Mouse (Mus musculus) heart, adult 9 months (tissue): Measurements from ENCODE around the gene Aldoart2.
"Not testable (repeated sequence)": the region's sequence is repeated elsewhere in the genome, so short reads cannot be mapped to it uniquely, and the experiment has no call there.

Experiments used
- DNase-seq, 2 experiments: peaks; one replicate each; pipeline ENCODE4 v3.0.0; 2022; ENCODE audit warnings: low spot score in 2 of 2

Aldoart2 gene

DNA sequence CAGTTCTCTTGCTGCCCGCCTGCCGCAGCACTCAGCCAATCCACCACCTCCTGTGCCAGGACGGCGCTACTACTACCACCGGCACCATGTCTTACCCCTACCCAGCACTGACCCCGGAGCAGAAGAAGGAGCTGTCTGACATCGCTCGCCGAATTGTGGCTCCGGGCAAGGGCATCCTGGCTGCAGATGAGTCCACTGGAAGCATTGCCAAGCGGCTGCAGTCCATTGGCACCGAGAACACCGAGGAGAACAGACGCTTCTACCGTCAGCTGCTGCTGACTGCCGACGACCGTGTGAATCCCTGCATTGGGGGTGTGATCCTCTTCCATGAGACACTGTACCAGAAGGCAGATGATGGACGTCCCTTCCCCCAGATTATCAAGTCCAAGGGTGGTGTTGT is at the start of gene Aldoart2:
Gene Aldoart2, plus strand, starts transcription at position 34 of the 400 bp plus-strand sequence.
- no peak for DNase-seq

DNA sequence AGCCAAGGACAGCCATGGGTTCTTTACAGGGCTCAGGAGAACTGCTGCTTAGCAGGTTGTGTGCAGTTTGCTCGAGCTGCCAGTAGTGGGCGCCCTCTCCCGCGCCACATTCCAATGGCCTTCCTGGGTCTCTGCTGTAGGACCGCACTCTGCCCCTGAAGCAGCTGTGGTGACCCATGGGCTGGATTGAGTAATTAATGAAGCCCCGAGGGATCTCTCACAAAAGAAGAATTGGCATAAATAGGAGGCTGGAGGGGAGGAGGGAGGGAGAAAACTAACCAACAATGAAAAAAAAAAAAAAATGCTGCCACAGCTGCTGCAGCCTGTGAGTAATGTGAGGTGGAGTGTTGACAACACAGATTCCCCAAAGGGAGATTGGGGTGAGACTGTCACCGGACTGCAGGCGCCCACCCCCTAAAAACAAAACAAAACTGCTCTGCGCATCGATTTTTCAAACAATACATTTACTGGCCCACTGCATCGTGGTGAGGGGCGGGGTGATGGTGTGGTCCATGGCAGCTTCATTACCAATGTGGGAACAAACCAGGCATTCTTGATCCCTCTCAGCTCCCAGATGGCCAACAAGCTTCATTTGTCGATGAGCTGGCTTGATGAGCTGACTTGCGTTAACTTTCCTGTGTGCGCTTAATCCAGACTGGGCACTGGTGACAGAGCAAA is 46.8 kb upstream of the Aldoart2 start:
- peak; percentile 41 to 49 for DNase-seq

DNA sequence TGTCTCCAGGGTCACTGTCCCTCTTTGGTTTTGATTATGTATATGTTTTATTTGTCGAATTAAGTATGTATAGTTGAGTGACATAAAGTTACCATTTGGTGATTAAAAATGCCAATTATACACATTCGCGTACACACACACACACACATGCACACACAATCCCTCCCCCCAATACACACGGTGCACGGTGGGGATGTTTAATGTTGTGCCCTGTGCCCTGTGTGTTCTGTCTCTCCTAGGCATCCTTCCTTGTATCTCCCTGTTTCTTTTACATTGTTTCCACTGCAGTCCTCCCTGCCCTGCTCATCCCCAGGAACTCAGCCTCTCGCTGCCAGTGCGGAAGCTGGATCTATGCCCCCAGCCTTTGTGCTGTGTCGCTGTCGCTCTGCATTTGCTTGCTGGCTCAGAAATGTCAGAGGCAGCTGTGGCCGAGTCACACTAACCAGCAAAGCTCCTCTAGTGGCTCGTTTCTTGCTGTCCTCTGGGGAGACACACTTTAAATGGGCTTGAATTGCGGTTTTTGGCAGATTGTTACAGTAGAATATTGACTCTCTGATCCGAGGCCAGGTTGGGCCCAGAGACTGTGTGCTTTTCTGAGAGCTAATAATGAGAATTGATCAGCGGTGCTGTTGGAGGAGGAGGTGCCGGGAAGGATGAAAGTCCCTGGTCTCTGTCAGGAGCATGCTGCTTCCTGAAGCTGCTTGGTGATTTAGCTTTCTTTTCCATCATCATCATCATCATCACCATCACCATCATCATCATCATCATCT is 37.9 kb upstream of the Aldoart2 start:
- DNase-seq, result no peak

DNA sequence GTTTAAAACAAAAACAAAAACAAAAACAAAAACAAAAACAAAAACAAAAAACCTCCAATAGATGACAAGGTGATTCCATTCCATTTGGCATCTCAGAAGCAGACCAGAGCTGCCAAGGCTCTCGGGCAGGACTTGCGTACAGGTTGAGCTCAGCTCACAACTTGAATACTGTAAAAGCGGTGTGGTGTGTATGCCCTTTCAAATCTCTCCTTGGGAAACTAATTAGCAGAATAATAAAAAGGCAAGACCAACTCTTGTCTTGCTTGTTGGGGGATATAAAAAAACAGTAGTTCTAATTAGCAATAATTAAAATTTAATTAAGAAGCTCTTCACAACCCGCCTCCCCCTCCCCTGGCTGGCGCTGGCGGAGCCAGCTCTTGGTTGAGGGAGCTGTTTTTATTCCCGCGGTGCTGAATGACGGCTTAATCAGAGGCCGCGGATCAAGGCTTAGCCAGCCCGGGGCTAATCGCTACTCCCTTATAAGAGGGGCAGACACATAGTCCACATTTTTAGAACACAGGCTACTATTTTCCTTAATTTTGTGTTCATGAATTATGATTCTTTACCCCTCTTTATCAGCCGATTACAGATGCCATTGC is 28.4 kb upstream of the Aldoart2 start:
- no peak for DNase-seq

DNA sequence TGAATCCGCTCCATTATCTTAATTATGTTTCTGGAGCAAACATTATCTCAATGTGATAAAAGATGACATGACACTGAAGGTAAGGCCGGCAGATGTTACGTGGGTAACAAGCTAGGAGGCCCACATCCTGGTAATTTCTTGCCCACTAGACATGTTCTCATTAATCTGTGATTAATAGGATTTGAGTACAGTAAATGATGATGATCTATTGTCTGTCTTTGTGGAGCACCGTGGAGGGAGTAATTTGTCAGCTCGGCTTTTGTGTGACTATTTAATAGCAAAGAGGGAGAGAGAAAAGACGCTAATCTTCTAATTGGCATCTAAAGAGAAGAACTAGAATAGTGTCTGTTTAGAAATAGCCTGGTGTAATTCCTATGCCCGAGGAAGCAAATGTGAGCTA is 27.3 kb upstream of the Aldoart2 start:
- no peak for DNase-seq

DNA sequence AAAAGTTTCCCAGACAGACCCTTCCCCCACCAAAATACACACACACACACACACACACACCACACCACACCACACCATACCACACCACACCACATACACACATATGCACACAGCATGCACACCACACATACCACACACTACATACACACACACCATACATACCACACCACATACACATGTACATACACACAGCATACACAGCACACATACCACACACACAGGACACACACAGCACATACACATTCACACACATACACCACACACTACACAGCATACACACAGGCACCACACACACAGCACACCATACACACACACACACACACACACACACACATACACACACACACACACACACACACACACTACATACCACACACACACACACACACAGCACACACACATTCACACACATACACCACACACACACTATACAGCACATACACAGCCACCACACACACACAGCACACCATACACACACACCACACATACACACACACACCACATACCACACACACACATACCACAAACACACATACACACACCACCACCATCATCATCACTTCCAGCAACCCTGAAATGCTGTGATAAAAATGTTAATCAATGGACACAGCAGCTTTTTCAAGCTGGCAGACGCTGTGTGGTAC is 26.6 kb upstream of the Aldoart2 start:
- no peak for DNase-seq

GRCm38 (mm10) chr12:55539157-55539556 is 25.9 kb upstream of the Aldoart2 start:
- no peak for DNase-seq

GRCm38 (mm10) chr12:55554901-55555300 is 10.1 kb upstream of the Aldoart2 start:
- not testable (repeated sequence) for DNase-seq

DNA sequence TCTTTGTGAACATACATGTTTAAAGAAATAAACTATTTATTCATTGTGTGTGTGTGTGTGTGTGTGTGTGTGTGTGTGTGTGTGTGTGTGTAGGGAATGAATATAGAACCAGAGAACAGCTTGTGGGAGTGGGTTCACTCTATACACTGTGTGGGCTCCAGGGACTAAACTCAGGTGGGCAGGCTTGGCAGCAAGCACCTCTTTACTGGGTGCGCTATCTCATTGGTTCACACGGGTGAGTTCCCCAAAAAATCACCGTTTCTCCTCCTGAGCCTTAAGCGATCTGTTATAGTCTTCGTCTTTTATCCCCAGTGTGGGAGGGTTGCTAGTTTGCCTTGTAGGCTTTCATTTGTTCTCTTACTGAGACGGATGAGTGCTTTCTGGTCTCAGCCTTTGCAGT is 7.2 kb upstream of the Aldoart2 start:
- DNase-seq, result no peak

- no peak for DNase-seq
Measured at GRCm38 (mm10) chr12:55559184-55559855, 5.7 kb upstream of the Aldoart2 start.

GRCm38 (mm10) chr12:55560025-55560690 is 4.9 kb upstream of the Aldoart2 start:
- DNase-seq, result no peak

- DNase-seq, result no peak
Measured at GRCm38 (mm10) chr12:55563742-55564141, 1.3 kb upstream of the Aldoart2 start.

DNA sequence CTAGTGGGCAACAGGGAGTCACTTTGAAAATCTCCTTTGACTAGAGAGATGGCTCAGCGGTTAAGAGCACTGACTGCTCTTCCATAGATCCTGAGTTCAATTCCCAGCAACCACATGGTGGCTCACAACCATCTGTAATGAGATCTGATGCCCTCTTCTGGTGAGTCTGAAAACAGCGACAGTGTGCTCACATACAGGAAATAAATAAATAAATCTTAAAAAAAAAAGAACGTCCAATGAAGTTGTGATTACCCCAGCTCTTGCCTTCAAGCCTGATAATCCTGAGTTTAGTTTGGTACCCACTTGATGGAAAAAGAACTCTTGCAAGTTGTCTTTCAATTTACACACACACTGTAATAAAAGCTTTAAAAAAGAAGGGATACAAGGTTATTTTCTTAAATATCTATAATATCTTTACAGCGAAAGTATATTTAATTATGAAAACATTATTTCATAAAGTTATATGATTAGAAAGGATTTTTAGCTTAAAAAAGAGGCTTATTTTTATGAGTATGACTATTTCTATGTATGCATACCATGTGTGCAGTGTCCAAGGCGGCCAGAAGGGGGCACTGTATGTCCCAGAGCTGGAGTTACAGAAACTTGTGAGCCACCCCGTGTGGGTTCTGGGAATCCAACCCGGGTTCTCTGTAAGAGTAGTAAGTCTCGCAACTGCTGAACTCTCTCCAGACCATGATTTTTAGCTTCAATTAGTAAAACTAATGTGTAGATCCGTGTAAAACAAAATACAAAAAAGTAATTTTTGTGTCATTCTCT is 664 bp upstream of the Aldoart2 start:
- DNase-seq, result no peak

- no peak for DNase-seq
Measured at GRCm38 (mm10) chr12:55565867-55566266, 828 bp downstream of the Aldoart2 start.

GRCm38 (mm10) chr12:55566837-55567236 is 1.8 kb downstream of the Aldoart2 start:
- no peak for DNase-seq

DNA sequence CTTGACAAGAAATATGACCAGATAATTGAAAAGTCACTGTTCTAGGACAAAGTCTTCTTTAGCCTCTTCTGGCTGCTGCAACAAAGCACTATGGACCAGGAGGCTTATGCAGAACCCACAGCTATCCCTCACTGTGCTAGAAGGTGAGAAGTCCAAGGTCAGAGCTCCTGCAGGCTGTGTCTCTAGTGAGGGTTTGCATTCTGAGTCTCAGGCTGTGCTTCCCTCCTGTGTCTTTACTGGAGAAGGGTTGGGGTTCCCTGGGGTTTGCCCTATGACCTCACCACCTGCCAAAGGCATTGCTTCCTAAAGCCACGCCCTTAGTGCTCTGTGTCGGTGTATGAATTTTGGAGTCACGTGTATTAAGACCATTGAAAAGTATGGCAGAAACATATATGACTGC is 3.4 kb downstream of the Aldoart2 start:
- DNase-seq, result no peak

DNA sequence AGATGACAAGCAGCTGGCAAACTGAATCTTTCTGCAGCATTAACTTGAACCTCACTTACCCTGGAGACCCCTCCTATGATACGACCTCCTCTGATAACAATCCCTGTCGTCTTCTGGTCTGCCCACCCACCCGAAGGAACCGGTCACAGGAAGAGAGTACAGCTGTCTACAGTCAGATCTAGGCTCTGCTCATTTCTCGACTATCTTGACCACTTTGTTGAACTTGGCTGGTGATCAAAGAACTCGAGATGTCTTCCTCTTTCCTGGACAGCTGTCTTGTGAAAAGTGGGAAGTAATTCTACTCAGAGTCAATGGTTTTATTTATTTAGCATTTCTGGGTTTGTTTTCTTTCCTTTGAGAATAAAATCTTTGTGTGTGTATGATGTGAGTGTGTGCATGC is 4.6 kb downstream of the Aldoart2 start:
- peak in 1 of 2 experiments; percentile 8 for DNase-seq

GRCm38 (mm10) chr12:55570646-55571045 is 5.6 kb downstream of the Aldoart2 start:
- DNase-seq, result no peak

DNA sequence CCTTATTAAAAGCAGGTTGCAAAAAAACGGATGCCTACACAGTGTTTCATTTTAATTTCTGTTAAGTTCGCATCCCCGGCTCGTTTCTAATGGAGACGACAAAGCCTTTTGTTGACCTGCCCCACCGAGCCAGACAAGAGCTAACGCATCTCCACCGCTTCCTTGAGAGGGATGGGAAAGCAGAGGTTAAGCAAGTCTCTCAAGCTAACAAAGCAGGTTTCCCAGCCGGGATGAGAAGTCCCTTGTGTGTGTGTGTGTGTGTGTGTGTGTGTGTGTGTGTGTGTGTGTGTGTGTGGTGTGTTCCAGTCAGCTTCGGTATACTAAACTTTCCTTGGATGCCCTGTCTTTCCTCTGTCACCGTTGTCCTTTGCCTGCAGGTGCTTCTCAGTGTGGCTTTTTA is 6.1 kb downstream of the Aldoart2 start:
- DNase-seq, result no peak

GRCm38 (mm10) chr12:55571661-55572060 is 6.6 kb downstream of the Aldoart2 start:
- no peak for DNase-seq

DNA sequence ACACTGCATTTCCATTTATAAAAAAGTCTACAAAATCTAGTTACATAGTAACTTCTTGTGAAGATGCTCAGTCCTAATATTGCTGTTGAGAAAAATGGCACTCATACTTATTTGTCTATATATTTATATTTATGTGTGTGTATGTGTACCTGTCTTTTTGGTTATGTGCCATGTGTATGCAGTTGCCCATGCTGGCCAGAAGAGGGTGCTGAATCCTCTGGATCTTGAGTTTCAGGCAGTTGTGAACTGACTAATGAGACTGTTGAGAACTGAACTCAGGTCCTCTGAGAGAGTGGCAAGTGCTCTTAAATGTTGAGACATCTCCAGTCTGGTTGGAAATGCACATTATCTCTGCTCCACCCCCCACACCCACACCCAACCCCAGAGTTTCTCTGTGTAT is 8.1 kb downstream of the Aldoart2 start:
- DNase-seq, result no peak
